Comparison of ENCODE assay signal across 9 mouse cellular contexts in the genomic region with DNA sequence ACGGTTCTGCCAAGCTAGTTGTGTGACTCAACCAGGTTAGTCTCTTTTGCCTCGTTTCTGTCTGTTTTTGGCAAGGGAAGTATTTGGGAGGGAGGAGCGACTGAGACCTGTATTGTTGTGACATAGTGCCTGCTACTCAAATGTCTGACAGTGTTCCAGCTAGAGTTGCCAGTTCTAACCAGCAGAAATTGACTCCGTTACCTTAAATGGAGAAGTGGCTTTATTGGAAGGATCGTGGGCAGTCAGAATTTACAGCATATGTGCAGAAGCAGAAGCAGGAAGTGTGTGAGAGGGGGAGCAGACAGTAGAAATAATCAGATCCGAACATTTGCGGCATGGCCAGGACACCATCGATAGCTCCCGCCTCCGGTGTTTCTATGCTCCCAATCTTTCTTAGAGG. TPM values are rescaled to one million over a fixed set of nuclear protein-coding genes. Genes with fewer than 3 reads are reported as not detected.
DNase-seq lines count a peak whose midpoint lies in the region; ATAC-seq and TF ChIP-seq lines count a peak whose summit lies in the region.
"Had no signal": no experiment of that assay in that cellular context is flagged by ENCODE, and none has a peak within 500 bp of the region (broad histone marks: within the 10 kb centered on the region; RNA-seq: fewer than 3 reads in every experiment).

No protein-coding gene starts in this region.

- H3K27me3 ChIP-seq in hindbrain, embryonic 16.5 days (replicated peaks; ENCODE audit: control insufficient read depth, insufficient read depth, low read length): no peaks in the 10 kb centered on the region
- H3K27me3 ChIP-seq in hindbrain, postnatal 0 days (ENCODE audit: insufficient read depth, low read length): no peaks in the 10 kb centered on the region
- H3K27me3 ChIP-seq in CH12.LX (replicated peaks): no peaks in the 10 kb centered on the region
- H3K27me3 ChIP-seq in embryonic facial prominence, embryonic 14.5 days (replicated peaks; ENCODE audit: control insufficient read depth, insufficient read depth, low read length): no peaks in the 10 kb centered on the region
- no peaks in the 10 kb centered on the region for H3K27me3 ChIP-seq in liver, embryonic 14.5 days (ENCODE audit: control insufficient read depth, insufficient read depth, low read length)
- peaks cover 19% of the 10 kb centered on the region for H3K27me3 ChIP-seq in midbrain, embryonic 10.5 days (ENCODE audit: low read depth, poor library complexity, severe bottlenecking)
- H3K27me3 ChIP-seq: Patski had no signal

- H3K9me3 ChIP-seq in hindbrain, embryonic 16.5 days (ENCODE audit: control insufficient read depth, low read length): no peaks in the 10 kb centered on the region
- H3K9me3 ChIP-seq in hindbrain, postnatal 0 days (ENCODE audit: low read length): no peaks in the 10 kb centered on the region
- H3K9me3 ChIP-seq in CH12.LX (replicated peaks; ENCODE audit: low read length): no peaks in the 10 kb centered on the region
- no peaks in the 10 kb centered on the region for H3K9me3 ChIP-seq in embryonic facial prominence, embryonic 14.5 days (ENCODE audit: control insufficient read depth, low read length)
- H3K9me3 ChIP-seq in liver, embryonic 14.5 days (ENCODE audit: control insufficient read depth, low read length): no peaks in the 10 kb centered on the region
- H3K9me3 ChIP-seq in midbrain, embryonic 10.5 days (replicated peaks): no peaks in the 10 kb centered on the region

- no peak overlapping the region for H3K4me3 ChIP-seq in hindbrain, embryonic 16.5 days (ENCODE audit: low read length)
- no peak overlapping the region for H3K4me3 ChIP-seq in hindbrain, postnatal 0 days (ENCODE audit: low read length)
- H3K4me3 ChIP-seq in CH12.LX (replicated peaks in 1 of 3; ENCODE audit: low read depth in 2 of 3, low read length in 2 of 3, poor library complexity in 1 of 3): no peak overlapping the region
- no peak overlapping the region for H3K4me3 ChIP-seq in embryonic facial prominence, embryonic 14.5 days (ENCODE audit: low read depth, low read length)
- H3K4me3 ChIP-seq in liver, embryonic 14.5 days (ENCODE audit: insufficient read depth in 1 of 2, low read depth in 2 of 2, low read length in 2 of 2): no peak overlapping the region
- H3K4me3 ChIP-seq in midbrain, embryonic 10.5 days: no peak overlapping the region

- 0 out of 2 replicates have a peak, but pooled peaks have one; percentile 18 for ATAC-seq in hindbrain, embryonic 16.5 days
- no peak for ATAC-seq in hindbrain, postnatal 0 days
- ATAC-seq in embryonic facial prominence, embryonic 14.5 days (ENCODE audit: low read depth): no peak
- ATAC-seq in liver, embryonic 14.5 days (ENCODE audit: insufficient read depth): no peak
- ATAC-seq: Patski had no signal

- no peaks in the 10 kb centered on the region for H3K79me2 ChIP-seq in CH12.LX (replicated peaks; ENCODE audit: control insufficient read depth, extremely low read depth, insufficient read depth, poor library complexity, severe bottlenecking)

- no peaks in the 10 kb centered on the region for H3K36me3 ChIP-seq in hindbrain, embryonic 16.5 days (ENCODE audit: control insufficient read depth, insufficient read depth, low read length)
- H3K36me3 ChIP-seq in hindbrain, postnatal 0 days (ENCODE audit: insufficient read depth, low read length): no peaks in the 10 kb centered on the region
- no peaks in the 10 kb centered on the region for H3K36me3 ChIP-seq in CH12.LX (replicated peaks in 1 of 2; ENCODE audit: control insufficient read depth in 1 of 2, insufficient read depth in 1 of 2, low read length in 1 of 2)
- H3K36me3 ChIP-seq in embryonic facial prominence, embryonic 14.5 days (ENCODE audit: control insufficient read depth, insufficient read depth, low read length): no peaks in the 10 kb centered on the region
- H3K36me3 ChIP-seq in liver, embryonic 14.5 days (replicated peaks; ENCODE audit: control insufficient read depth, insufficient read depth, low read depth): no peaks in the 10 kb centered on the region
- no peaks in the 10 kb centered on the region for H3K36me3 ChIP-seq in midbrain, embryonic 10.5 days

- in situ Hi-C loops in CH12.LX (cut with MboI; ENCODE audit: low pct_ligation_motif_present, low pct_unique_long_range_greater_than_20kb, low sequenced_read_pairs): no loop called here

- no peak for TF ChIP-seq EP300 in CH12.LX (IDR thresholded peaks at IDR 0.05; ENCODE audit: low read length)
- no peak for TF ChIP-seq EP300 in liver, embryonic 14.5 days (IDR thresholded peaks at IDR 0.05; ENCODE audit: low read depth)

- H3K9ac ChIP-seq in hindbrain, embryonic 16.5 days (ENCODE audit: low read depth, low read length): no peak overlapping the region
- H3K9ac ChIP-seq in hindbrain, postnatal 0 days (replicated peaks; ENCODE audit: low read length): no peak overlapping the region
- H3K9ac ChIP-seq in CH12.LX (ENCODE audit: insufficient read depth, low read depth): peak overlapping the region; percentile 34
- no peak overlapping the region for H3K9ac ChIP-seq in embryonic facial prominence, embryonic 14.5 days (ENCODE audit: low read depth, low read length)
- H3K9ac ChIP-seq in liver, embryonic 14.5 days (replicated peaks): no peak overlapping the region

- peak overlapping the region; percentile 24; the same call in 1 of the 2 replicates for H3K4me2 ChIP-seq in hindbrain, embryonic 16.5 days (ENCODE audit: low read length)
- H3K4me2 ChIP-seq in hindbrain, postnatal 0 days (ENCODE audit: low read depth, low read length): no peak overlapping the region
- H3K4me2 ChIP-seq in CH12.LX (ENCODE audit: insufficient read depth, low read depth, poor library complexity, severe bottlenecking): peak overlapping the region; percentile 85
- H3K4me2 ChIP-seq in embryonic facial prominence, embryonic 14.5 days (ENCODE audit: low read depth, low read length): peak overlapping the region; percentile 38; the same call in 1 of the 2 replicates
- peak overlapping the region; percentile 35 for H3K4me2 ChIP-seq in liver, embryonic 14.5 days (ENCODE audit: low read depth)

- no peaks in the 10 kb centered on the region for H3K4me1 ChIP-seq in hindbrain, embryonic 16.5 days (ENCODE audit: control insufficient read depth, insufficient read depth, low read depth, low read length)
- no peaks in the 10 kb centered on the region for H3K4me1 ChIP-seq in hindbrain, postnatal 0 days (ENCODE audit: insufficient read depth, low read length)
- peaks cover 2 to 13% of the 10 kb centered on the region in 2 experiments; a peak in 3 of 4 replicates for H3K4me1 ChIP-seq in CH12.LX (ENCODE audit: control insufficient read depth in 1 of 2, insufficient read depth in 2 of 2)
- peaks cover 4% of the 10 kb centered on the region; the same call in 1 of the 2 replicates for H3K4me1 ChIP-seq in embryonic facial prominence, embryonic 14.5 days (ENCODE audit: control insufficient read depth, insufficient read depth, low read length)
- H3K4me1 ChIP-seq in liver, embryonic 14.5 days (replicated peaks; ENCODE audit: control insufficient read depth in 2 of 2, insufficient read depth in 2 of 2, low read length in 1 of 2): no peaks in the 10 kb centered on the region
- peaks cover 3% of the 10 kb centered on the region; the same call in 1 of the 2 replicates for H3K4me1 ChIP-seq in midbrain, embryonic 10.5 days

- no peak for TF ChIP-seq RAD21 in CH12.LX (IDR thresholded peaks at IDR 0.05; ENCODE audit: low read depth, low read length)

- WGBS in hindbrain, embryonic 16.5 days: 65% methylated on average over 10 of the region's 10 CpGs
- WGBS in hindbrain, postnatal 0 days: 58% methylated on average over 10 of the region's 10 CpGs
- WGBS in embryonic facial prominence, embryonic 14.5 days: 58% methylated on average over 10 of the region's 10 CpGs
- 15% methylated on average over 10 of the region's 10 CpGs for WGBS in liver, embryonic 14.5 days (ENCODE audit: insufficient replicate concordance)
- WGBS in midbrain, embryonic 10.5 days: 70% methylated on average over 10 of the region's 10 CpGs

- dilution Hi-C loops in CH12.LX (cut with MboI; ENCODE audit: extremely low pct_ligation_motif_present, extremely low pct_unique_long_range_greater_than_20kb, low sequenced_read_pairs): no loop called here

- TF ChIP-seq POLR2A in CH12.LX (IDR thresholded peaks at IDR 0.05; ENCODE audit: low read depth, low read length): no peak

- no peak overlapping the region for H3K27ac ChIP-seq in hindbrain, embryonic 16.5 days (ENCODE audit: low read depth, low read length)
- no peak overlapping the region for H3K27ac ChIP-seq in hindbrain, postnatal 0 days
- no peak overlapping the region for H3K27ac ChIP-seq in CH12.LX (ENCODE audit: insufficient read depth, low read depth)
- no peak overlapping the region for H3K27ac ChIP-seq in embryonic facial prominence, embryonic 14.5 days (replicated peaks; ENCODE audit: low read depth, low read length)
- no peak overlapping the region for H3K27ac ChIP-seq in liver, embryonic 14.5 days
- no peak overlapping the region for H3K27ac ChIP-seq in midbrain, embryonic 10.5 days (replicated peaks)

- no peak for DNase-seq in hindbrain, postnatal 0 days (ENCODE audit: low spot score)
- DNase-seq in CH12.LX (ENCODE audit: extremely low read depth): no peak
- no peak for DNase-seq in embryonic facial prominence, embryonic 14.5 days (ENCODE audit: low spot score)
- DNase-seq in liver, embryonic 14.5 days (ENCODE audit: low read depth in 3 of 3, low spot score in 3 of 3): no peak
- no peak for DNase-seq in embryo, embryonic 11 days
- no peak for DNase-seq in thymus, postnatal 10 days (ENCODE audit: low spot score in 2 of 2)
- no peak for DNase-seq in midbrain, embryonic 10.5 days (ENCODE audit: low spot score)

- no peak for TF ChIP-seq CTCF in hindbrain, postnatal 0 days (IDR thresholded peaks at IDR 0.05; ENCODE audit: low read depth)
- no peak for TF ChIP-seq CTCF in CH12.LX (conservative IDR thresholded peaks at IDR 0.05 in 1 of 2, IDR thresholded peaks at IDR 0.05 in 1 of 2; ENCODE audit: low read depth in 2 of 2, low read length in 2 of 2)
- no peak for TF ChIP-seq CTCF in liver, embryonic 14.5 days (IDR thresholded peaks at IDR 0.05; ENCODE audit: low read depth)

TF ChIP-seq in CH12.LX, 34 proteins besides CTCF, POLR2A, EP300 and RAD21 (continues in another document):
- no peak for TF ChIP-seq USF1 (IDR thresholded peaks at IDR 0.05; ENCODE audit: low read depth, low read length)
- no peak for TF ChIP-seq GABPA (IDR thresholded peaks at IDR 0.05; ENCODE audit: insufficient replicate concordance, low read depth, low read length)

RNA-seq across cellular contexts. Expression of a gene that starts 51.8 kb away (rescaled TPM):
- polyA plus RNA-seq in hindbrain, embryonic 16.5 days (2015; fragmentation: Nextera tagmentation; extraction: Ambion mirVana): 0.20 and 2.0 TPM in 2 replicates
- total RNA-seq in hindbrain, postnatal 0 days (2014; rRNA removed): 0.97 TPM in 1 of 2 replicates, not detected in the other
- 0.21 and 0.26 TPM in 2 replicates for polyA plus RNA-seq in hindbrain, postnatal 0 days (2015; fragmentation: Nextera tagmentation; extraction: Ambion mirVana)
- not detected in 2 replicates for total RNA-seq in CH12.LX (2012; rRNA removed)
- total RNA-seq in CH12.LX (2014; rRNA removed): not detected in 2 replicates
- polyA plus RNA-seq in CH12.LX (2012; ENCODE audit: insufficient read length, low read depth): not detected in 2 replicates
- 5.5 and 5.7 TPM in 2 replicates for polyA plus RNA-seq in embryonic facial prominence, embryonic 14.5 days (2014; fragmentation: Nextera tagmentation; extraction: Ambion mirVana)
- polyA plus RNA-seq in liver, embryonic 14.5 days (2012; rRNA removed): 0.01 and 0.05 TPM in 2 replicates
- not detected in 2 replicates for polyA plus RNA-seq in liver, embryonic 14.5 days (2014; fragmentation: Nextera tagmentation; extraction: Ambion mirVana)
- polyA plus RNA-seq in midbrain, embryonic 10.5 days (2016; fragmentation: Nextera tagmentation; extraction: Ambion mirVana): 6.2 and 9.2 TPM in 2 replicates
